Mouse (Mus musculus): Measurements from ENCODE around the gene Rgs8. TPM values are rescaled to one million over a fixed set of nuclear protein-coding genes. Genes with fewer than 3 reads are reported as not detected.
A peak's percentile ranks its signal among the peaks of the same experiment; 100 is the strongest.

Rgs8 gene
- polyA plus RNA-seq, 1 experiment from 2014 or later, result 18.3 TPM

DNA sequence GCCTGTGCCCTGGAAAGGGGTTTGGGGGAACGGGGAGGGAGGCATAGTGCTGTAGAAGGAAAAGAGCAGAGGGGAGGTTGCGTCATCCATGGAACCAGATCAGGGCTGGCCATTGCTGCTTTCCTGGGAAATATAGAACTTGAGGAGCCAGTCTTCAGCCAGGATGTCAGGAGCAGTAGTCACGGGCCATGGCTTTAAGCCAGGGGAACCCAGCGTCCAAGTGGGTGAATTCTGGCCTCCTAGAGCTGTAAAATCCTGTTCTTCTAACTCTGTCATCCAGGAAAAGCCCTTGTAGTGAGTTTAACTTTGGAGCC is 8.8 kb downstream of the Rgs8 start:
- WGBS, result 49% methylated on average over 4 of the region's 4 CpGs
- peaks cover 4% of the 10 kb centered on the region; the same call in 1 of the 2 replicates for H3K27me3 ChIP-seq
- no peak overlapping the region for H3K9ac ChIP-seq
- peak overlapping the region; percentile 39 for H3K4me2 ChIP-seq (replicated peaks)
- H3K4me1 ChIP-seq, result peaks cover 65% of the 10 kb centered on the region
- ATAC-seq (ENCODE audit: low FRiP score), result no peak
- H3K9me3 ChIP-seq (replicated peaks), result no peaks in the 10 kb centered on the region
- no peaks in the 10 kb centered on the region for H3K36me3 ChIP-seq
- H3K27ac ChIP-seq, result peak overlapping the region; percentile 87
- no peak overlapping the region for H3K4me3 ChIP-seq

DNA sequence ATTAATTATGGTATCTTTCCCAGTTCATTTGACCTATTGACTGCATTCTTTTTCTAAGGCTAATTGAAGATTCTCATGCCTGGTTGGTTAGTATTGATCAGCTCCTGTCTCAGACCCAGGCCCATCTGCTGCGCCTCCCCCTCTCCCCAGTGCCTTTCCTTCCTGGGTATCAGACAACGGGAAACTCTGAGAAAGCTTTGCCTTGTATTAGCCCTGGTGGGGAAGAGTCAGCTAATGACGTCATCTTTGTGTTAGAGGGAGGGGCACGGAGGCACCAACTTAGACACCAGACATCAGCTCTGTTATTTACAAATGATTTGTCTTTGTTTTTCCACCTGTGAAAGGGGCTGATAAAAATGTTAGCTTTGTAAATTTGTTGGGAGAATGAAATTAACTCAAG is 9.5 kb downstream of the Rgs8 start:
- no peak overlapping the region for H3K4me3 ChIP-seq
- no peaks in the 10 kb centered on the region for H3K36me3 ChIP-seq
- 26% methylated on average over 4 of the region's 4 CpGs for WGBS
- no peak for ATAC-seq (ENCODE audit: low FRiP score)
- no peaks in the 10 kb centered on the region for H3K9me3 ChIP-seq (replicated peaks)
- H3K27ac ChIP-seq, result no peak overlapping the region
- H3K9ac ChIP-seq, result no peak overlapping the region
- H3K27me3 ChIP-seq, result peaks cover 4% of the 10 kb centered on the region; the same call in 1 of the 2 replicates
- H3K4me2 ChIP-seq (replicated peaks), result no peak overlapping the region
- H3K4me1 ChIP-seq, result peaks cover 70% of the 10 kb centered on the region

GRCm38 (mm10) chr1:153665066-153665715 is 12.4 kb downstream of the Rgs8 start:
- H3K4me3 ChIP-seq, result peak overlapping the region; percentile 16
- WGBS, result 2% methylated on average over 10 of the region's 10 CpGs
- peak overlapping the region; percentile 88 for H3K27ac ChIP-seq
- H3K36me3 ChIP-seq, result no peaks in the 10 kb centered on the region
- H3K9ac ChIP-seq, result peak overlapping the region; percentile 33; the same call in 1 of the 2 replicates
- H3K27me3 ChIP-seq, result peaks cover 8% of the 10 kb centered on the region; the same call in 1 of the 2 replicates
- peaks cover 72% of the 10 kb centered on the region for H3K4me1 ChIP-seq
- H3K4me2 ChIP-seq (replicated peaks), result peak overlapping the region; percentile 42
- no peaks in the 10 kb centered on the region for H3K9me3 ChIP-seq (replicated peaks)
- ATAC-seq (ENCODE audit: low FRiP score), result peak; percentile 79

GRCm38 (mm10) chr1:153666236-153666635 is 13.4 kb downstream of the Rgs8 start:
- no peak for ATAC-seq (ENCODE audit: low FRiP score)
- peak overlapping the region; percentile 33; the same call in 1 of the 2 replicates for H3K9ac ChIP-seq
- H3K36me3 ChIP-seq, result no peaks in the 10 kb centered on the region
- peaks cover 8% of the 10 kb centered on the region; the same call in 1 of the 2 replicates for H3K27me3 ChIP-seq
- H3K9me3 ChIP-seq (replicated peaks), result no peaks in the 10 kb centered on the region
- peak overlapping the region; percentile 88 for H3K27ac ChIP-seq
- H3K4me3 ChIP-seq, result peak overlapping the region; percentile 16
- WGBS, result 0% methylated on average over 1 of the region's 1 CpGs
- peaks cover 68% of the 10 kb centered on the region for H3K4me1 ChIP-seq
- H3K4me2 ChIP-seq (replicated peaks), result peak overlapping the region; percentile 42

DNA sequence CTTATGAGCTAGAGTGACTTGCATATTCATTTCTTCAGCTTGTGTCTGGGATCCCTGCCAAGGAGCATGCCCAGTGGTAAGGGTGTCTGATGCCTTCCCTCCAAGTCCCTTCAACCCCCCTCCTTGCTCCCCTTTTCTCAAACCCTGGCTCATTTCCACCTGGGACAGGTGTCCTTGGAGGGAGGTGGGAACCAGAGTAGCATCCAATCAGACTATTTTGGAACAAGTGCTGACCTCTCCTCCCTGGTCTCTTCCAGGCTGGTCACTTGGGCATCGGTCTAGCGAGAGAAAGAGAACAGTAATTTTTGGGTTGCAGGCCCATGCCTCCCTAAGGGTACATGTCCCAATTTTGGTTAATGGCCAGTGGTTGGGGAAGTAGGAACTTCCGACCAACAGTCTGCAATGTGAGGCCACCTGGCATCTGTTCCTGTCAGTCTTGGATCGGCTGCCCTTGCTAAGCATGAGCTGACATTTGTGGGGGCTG is 14.5 kb downstream of the Rgs8 start:
- Histone ChIP-seq H3K9ac (no peak overlapping the region), H3K4me2 (replicated peaks) (0 out of 2 replicates have a peak overlapping the region, but pooled peaks have one; percentile 42)
- 75% methylated on average over 4 of the region's 4 CpGs for WGBS

GRCm38 (mm10) chr1:153667781-153668180 is 15.0 kb downstream of the Rgs8 start:
- H3K4me1 ChIP-seq, result peaks cover 61% of the 10 kb centered on the region
- no peaks in the 10 kb centered on the region for H3K36me3 ChIP-seq
- WGBS, result 74% methylated on average over 5 of the region's 5 CpGs
- H3K27me3 ChIP-seq, result peaks cover 8% of the 10 kb centered on the region; the same call in 1 of the 2 replicates
- H3K4me2 ChIP-seq (replicated peaks), result 0 out of 2 replicates have a peak overlapping the region, but pooled peaks have one; percentile 42
- no peak for ATAC-seq (ENCODE audit: low FRiP score)
- H3K9me3 ChIP-seq (replicated peaks), result no peaks in the 10 kb centered on the region
- no peak overlapping the region for H3K9ac ChIP-seq
- H3K27ac ChIP-seq, result no peak overlapping the region
- no peak overlapping the region for H3K4me3 ChIP-seq

More for the DNA sequence above, 14.5 kb downstream of the Rgs8 start:
- Histone ChIP-seq H3K27me3 (peaks cover 8% of the 10 kb centered on the region; the same call in 1 of the 2 replicates), H3K4me3 (no peak overlapping the region), H3K9me3 (replicated peaks) (no peaks in the 10 kb centered on the region), H3K4me1 (peaks cover 60% of the 10 kb centered on the region), H3K36me3 (no peaks in the 10 kb centered on the region), H3K27ac (no peak overlapping the region)
- ATAC-seq (ENCODE audit: low FRiP score), result no peak

DNA sequence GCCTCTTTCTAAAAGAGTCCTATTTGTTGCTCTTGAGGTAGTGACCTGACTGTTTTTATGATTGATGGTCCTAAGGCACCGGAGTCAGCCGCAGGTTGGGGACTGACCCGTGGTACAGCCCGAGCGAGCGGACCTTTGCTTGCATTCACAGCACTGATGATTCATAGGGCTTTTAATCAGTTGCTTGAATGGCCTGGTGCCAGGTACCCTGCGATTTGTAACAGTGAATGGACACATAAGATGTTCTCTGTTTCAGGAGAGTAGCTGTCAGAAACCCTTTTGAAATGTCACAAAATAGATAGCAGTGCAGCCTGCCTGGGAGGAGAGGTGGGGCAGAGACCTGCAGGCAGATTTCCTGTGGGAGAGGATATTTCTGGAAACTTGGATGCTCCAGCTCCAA is 16.3 kb downstream of the Rgs8 start:
- Histone ChIP-seq H3K9me3 (replicated peaks) (no peaks in the 10 kb centered on the region), H3K27ac (peak overlapping the region; percentile 17; the same call in 1 of the 2 replicates), H3K4me3 (no peak overlapping the region), H3K4me2 (replicated peaks) (no peak overlapping the region), H3K4me1 (peaks cover 62% of the 10 kb centered on the region), H3K36me3 (no peaks in the 10 kb centered on the region), H3K9ac (no peak overlapping the region), H3K27me3 (peaks cover 8% of the 10 kb centered on the region; the same call in 1 of the 2 replicates)
- no peak for ATAC-seq (ENCODE audit: low FRiP score)
- 52% methylated on average over 7 of the region's 7 CpGs for WGBS

DNA sequence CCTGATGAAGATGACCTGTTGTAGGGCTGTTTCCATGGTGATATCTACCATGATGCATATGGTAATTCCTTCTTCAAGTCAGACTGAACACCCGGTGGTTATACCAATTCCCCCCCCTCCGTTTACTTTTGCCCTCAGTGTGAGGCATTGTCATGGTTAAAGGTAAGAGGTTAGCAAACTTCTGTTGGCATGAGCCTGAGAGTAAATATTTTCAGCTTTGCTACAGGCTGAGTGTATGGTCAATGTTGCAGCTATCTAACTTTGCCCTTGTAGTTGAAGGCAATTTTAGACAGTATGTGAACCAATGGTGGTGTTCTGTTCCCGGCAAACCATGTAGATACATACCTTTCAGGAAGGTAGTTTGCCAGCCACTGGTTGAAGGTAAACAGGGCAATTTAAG is 16.9 kb downstream of the Rgs8 start:
- H3K27ac ChIP-seq, result no peak overlapping the region
- no peak for ATAC-seq (ENCODE audit: low FRiP score)
- H3K4me3 ChIP-seq, result no peak overlapping the region
- no peak overlapping the region for H3K9ac ChIP-seq
- 0 out of 2 replicates have a peak, but pooled peaks cover 4% of the 10 kb centered on the region for H3K27me3 ChIP-seq
- no peak overlapping the region for H3K4me2 ChIP-seq (replicated peaks)
- H3K4me1 ChIP-seq, result peaks cover 56% of the 10 kb centered on the region
- WGBS, result 44% methylated on average over 3 of the region's 3 CpGs
- no peaks in the 10 kb centered on the region for H3K9me3 ChIP-seq (replicated peaks)
- H3K36me3 ChIP-seq, result no peaks in the 10 kb centered on the region

DNA sequence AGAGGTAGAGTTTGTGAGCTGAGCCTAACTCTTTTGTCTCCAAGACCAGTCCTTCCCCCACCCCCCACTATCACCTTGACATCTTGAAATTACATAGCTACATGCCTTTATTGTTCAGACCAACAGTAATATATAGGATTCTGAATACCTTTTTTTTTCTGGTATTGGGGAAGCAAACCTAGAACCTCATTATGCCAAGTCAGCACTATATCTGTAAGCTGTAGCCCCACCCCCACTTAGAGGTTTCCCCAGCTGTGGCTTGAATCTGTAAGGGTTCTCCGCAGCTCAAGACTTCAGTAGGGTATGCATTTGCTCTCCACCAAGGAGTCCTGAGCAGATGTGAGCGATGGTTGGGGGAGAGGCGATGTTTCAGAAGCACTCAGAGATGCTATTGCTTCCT is 18.5 kb downstream of the Rgs8 start:
- no peaks in the 10 kb centered on the region for H3K36me3 ChIP-seq
- peaks cover 40% of the 10 kb centered on the region for H3K4me1 ChIP-seq
- H3K27ac ChIP-seq, result no peak overlapping the region
- no peak for ATAC-seq (ENCODE audit: low FRiP score)
- H3K9me3 ChIP-seq (replicated peaks), result no peaks in the 10 kb centered on the region
- 0 out of 2 replicates have a peak, but pooled peaks cover 4% of the 10 kb centered on the region for H3K27me3 ChIP-seq
- H3K4me3 ChIP-seq, result no peak overlapping the region
- H3K9ac ChIP-seq, result no peak overlapping the region
- 84% methylated on average over 3 of the region's 3 CpGs for WGBS
- no peak overlapping the region for H3K4me2 ChIP-seq (replicated peaks)

DNA sequence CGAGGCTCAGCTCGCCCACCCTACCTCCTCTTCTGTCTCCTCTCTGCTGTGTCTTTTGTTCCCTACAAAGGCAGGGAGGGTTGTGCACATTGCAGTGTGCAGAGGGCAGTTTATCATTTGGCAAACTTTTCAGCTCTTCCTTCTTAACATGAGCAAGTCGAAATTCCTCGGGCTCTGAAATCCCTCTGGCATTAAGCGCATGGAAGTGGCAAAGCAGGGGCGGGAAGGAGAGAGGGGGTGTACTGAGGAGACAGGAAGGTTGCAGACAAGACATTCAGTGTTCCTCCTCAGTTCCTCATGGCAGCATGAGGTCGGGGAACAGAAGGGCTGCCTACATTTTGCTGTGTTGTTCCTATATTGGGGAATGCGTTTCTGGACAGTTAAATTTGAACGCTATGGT is 19.9 kb downstream of the Rgs8 start:
- Histone ChIP-seq H3K9me3 (replicated peaks) (no peaks in the 10 kb centered on the region), H3K4me1 (peaks cover 30% of the 10 kb centered on the region), H3K27ac (no peak overlapping the region), H3K27me3 (0 out of 2 replicates have a peak, but pooled peaks cover 4% of the 10 kb centered on the region), H3K4me2 (replicated peaks) (no peak overlapping the region), H3K36me3 (no peaks in the 10 kb centered on the region), H3K4me3 (no peak overlapping the region), H3K9ac (no peak overlapping the region)
- WGBS, result 45% methylated on average over 9 of the region's 9 CpGs
- ATAC-seq (ENCODE audit: low FRiP score), result no peak

GRCm38 (mm10) chr1:153673900-153674299 is 21.1 kb downstream of the Rgs8 start:
- no peak overlapping the region for H3K9ac ChIP-seq
- peaks cover 25% of the 10 kb centered on the region for H3K4me1 ChIP-seq
- WGBS, result 89% methylated on average over 12 of the region's 12 CpGs
- no peak overlapping the region for H3K4me2 ChIP-seq (replicated peaks)
- H3K27me3 ChIP-seq, result no peaks in the 10 kb centered on the region
- H3K27ac ChIP-seq, result no peak overlapping the region
- H3K4me3 ChIP-seq, result no peak overlapping the region
- ATAC-seq (ENCODE audit: low FRiP score), result no peak
- H3K9me3 ChIP-seq (replicated peaks), result no peaks in the 10 kb centered on the region
- no peaks in the 10 kb centered on the region for H3K36me3 ChIP-seq

- Histone ChIP-seq H3K27me3 (no peaks in the 10 kb centered on the region), H3K4me1 (peaks cover 16% of the 10 kb centered on the region), H3K36me3 (no peaks in the 10 kb centered on the region), H3K4me3 (no peak overlapping the region), H3K27ac (no peak overlapping the region), H3K9ac (no peak overlapping the region), H3K4me2 (replicated peaks) (no peak overlapping the region), H3K9me3 (replicated peaks) (no peaks in the 10 kb centered on the region)
- WGBS, result 81% methylated on average over 4 of the region's 4 CpGs
- ATAC-seq (ENCODE audit: low FRiP score), result no peak
These were observed 22.8 kb downstream of the Rgs8 start for GRCm38 (mm10) chr1:153675591-153675990.

DNA sequence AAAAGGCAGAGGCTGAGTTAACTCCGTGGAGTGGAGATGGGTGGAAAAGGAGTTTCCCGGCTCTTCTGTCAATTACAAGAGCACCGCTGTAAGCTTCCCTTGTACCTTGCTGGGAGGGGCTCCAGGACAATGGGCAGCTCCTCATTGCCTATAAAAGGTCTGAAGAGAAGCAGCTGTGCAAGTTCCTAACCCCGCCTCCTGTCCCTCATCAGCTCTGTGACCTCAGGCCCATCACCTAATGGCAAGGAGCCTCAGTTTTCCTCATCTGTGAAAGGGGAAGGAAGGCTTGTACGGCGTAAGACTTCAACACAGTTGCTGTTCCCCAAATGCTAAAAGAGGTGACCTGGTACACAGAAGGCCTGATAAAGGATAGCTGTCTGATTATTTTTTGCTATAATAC is 24.8 kb downstream of the Rgs8 start:
- WGBS, result 55% methylated on average over 6 of the region's 6 CpGs
- Histone ChIP-seq H3K9me3 (replicated peaks) (no peaks in the 10 kb centered on the region), H3K4me1 (peaks cover 10% of the 10 kb centered on the region), H3K27me3 (no peaks in the 10 kb centered on the region), H3K36me3 (no peaks in the 10 kb centered on the region), H3K4me2 (replicated peaks) (no peak overlapping the region), H3K9ac (no peak overlapping the region), H3K27ac (no peak overlapping the region), H3K4me3 (no peak overlapping the region)
- ATAC-seq (ENCODE audit: low FRiP score), result no peak

Data from hindbrain, embryonic 12.5 days (tissue).